Mouse (Mus musculus) stomach, embryonic 14.5 days (tissue): Measurements from ENCODE around the gene Tfap4. TPM values are rescaled to one million over a fixed set of nuclear protein-coding genes. Genes with fewer than 3 reads are reported as not detected.

Experiments
- ATAC-seq: fragments of 200-750 bp; cut with Nextera tagmentation; 2 replicates; pipeline ENCODE4 v1.8.0; 2017; ENCODE audit warnings: low read depth, moderate TSS enrichment; ENCODE audit not compliant: insufficient number of reproducible peaks, insufficient read depth, low FRiP score
- H3K27ac ChIP-seq: fragments of 300-500 bp; sonication (generic); 2 replicates; pipeline ENCODE4 v1.5.1; 2014; ENCODE audit warnings: mild to moderate bottlenecking, low read length, moderate library complexity, mixed read lengths
- H3K27me3 ChIP-seq: fragments of 300-500 bp; sonication (generic); 2 replicates; pipeline ENCODE4 v1.6.1; 2014; ENCODE audit warnings: low read length, control low read depth, mixed read lengths; ENCODE audit not compliant: control insufficient read depth, insufficient read depth
- H3K36me3 ChIP-seq: fragments of 300-500 bp; sonication (generic); 2 replicates; pipeline ENCODE4 v1.6.1; 2014; ENCODE audit warnings: mild to moderate bottlenecking, control low read depth, low read length, moderate library complexity, mixed read lengths; ENCODE audit not compliant: control insufficient read depth, insufficient read depth
- H3K4me1 ChIP-seq: fragments of 300-500 bp; sonication (generic); 2 replicates; pipeline ENCODE4 v1.6.1; 2014; ENCODE audit warnings: low read length, control low read depth, mixed read lengths; ENCODE audit not compliant: control insufficient read depth, insufficient read depth
- H3K4me2 ChIP-seq: fragments of 300-500 bp; sonication (generic); replicated peaks from 2 replicates; pipeline ENCODE4 v1.6.1; 2014; ENCODE audit warnings: low read depth, low read length, control low read depth
- H3K4me3 ChIP-seq: fragments of 300-500 bp; sonication (generic); 2 replicates; pipeline ENCODE4 v1.5.1; 2014; ENCODE audit warnings: low read depth, low read length, control low read depth
- H3K9ac ChIP-seq: fragments of 300-500 bp; sonication (generic); replicated peaks from 2 replicates; pipeline ENCODE4 v1.6.1; 2014; ENCODE audit warnings: low read depth, mild to moderate bottlenecking, control low read depth, low read length, moderate library complexity, mixed read lengths
- H3K9me3 ChIP-seq: fragments of 300-500 bp; sonication (generic); 2 replicates; pipeline ENCODE4 v1.6.1; 2016; ENCODE audit warnings: low read depth, low read length, control low read depth; ENCODE audit not compliant: control insufficient read depth
- WGBS: fragments of 180-500 bp; shearing (Covaris S2); extraction: QIAGEN DNeasy Blood & Tissue Kit; methylation state at CpG from one replicate; pipeline ENCODE4 v1.1.7; 2014; 5-methylcytosine and 5-hydroxymethylcytosine counted together
- polyA plus RNA-seq: library from polyadenylated mRNA; unstranded; fragments of >200 nt; fragmentation: Nextera tagmentation; extraction: Ambion mirVana; gene quantifications from 2 replicates; pipeline ENCODE4 v1.2.1, GENCODE M21; 2014

Gene Tfap4
- polyA plus RNA-seq, 1 experiment from 2014 or later: 24.9 TPM

- no peaks in the 10 kb centered on the region for H3K9me3 ChIP-seq
- no peaks in the 10 kb centered on the region for H3K36me3 ChIP-seq
- no peak overlapping the region for H3K4me2 ChIP-seq
- no peak overlapping the region for H3K9ac ChIP-seq
- H3K4me1 ChIP-seq: 0 out of 2 replicates have a peak, but pooled peaks cover 10% of the 10 kb centered on the region
- H3K27me3 ChIP-seq: no peaks in the 10 kb centered on the region
- H3K27ac ChIP-seq: no peak overlapping the region
- ATAC-seq: no peak
- H3K4me3 ChIP-seq: no peak overlapping the region
- 79% methylated on average over 3 of the region's 3 CpGs for WGBS
Measured at GRCm38 (mm10) chr16:4514383-4514782, 45.3 kb downstream of the Tfap4 start.

DNA sequence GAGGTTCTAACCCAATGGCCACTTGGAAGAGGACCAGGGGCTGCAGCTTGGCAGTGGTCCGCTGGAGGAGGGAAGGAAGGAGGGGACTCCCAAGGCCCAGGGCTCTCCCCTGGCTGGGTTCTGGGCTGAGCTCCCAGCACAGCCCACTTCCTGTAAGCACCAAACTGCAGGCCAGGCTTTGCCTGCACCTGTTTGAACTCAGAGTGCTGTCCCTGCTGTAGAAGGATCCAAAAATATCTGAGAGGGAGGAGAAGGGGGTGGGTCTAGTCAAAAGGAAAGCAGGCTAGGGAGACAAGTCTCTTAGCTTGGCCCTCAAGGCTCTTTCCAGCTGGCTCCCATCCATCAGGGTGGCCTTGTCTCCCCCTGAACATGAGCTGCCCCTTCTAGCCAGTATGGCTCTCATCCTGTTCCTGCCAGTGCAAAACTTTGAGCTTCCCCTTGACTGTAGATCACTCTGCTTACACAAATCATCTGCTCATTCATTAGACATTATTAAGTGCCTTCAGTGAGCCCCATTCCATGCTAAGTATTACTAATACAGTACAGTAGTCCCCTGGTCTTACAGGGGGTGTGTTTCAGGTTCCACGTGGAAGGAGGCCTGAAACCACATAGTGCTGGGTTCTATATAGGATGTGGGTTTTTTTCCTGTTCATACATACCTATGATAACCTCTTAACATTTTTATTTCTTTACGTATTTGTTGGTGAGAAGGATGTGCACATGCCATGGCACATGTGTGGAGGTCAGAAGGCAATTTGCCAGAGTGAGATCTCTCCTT lies 46.8 kb downstream of the Tfap4 start:
- no peak overlapping the region for H3K9ac ChIP-seq
- H3K27me3 ChIP-seq: no peaks in the 10 kb centered on the region
- no peaks in the 10 kb centered on the region for H3K9me3 ChIP-seq
- H3K4me3 ChIP-seq: no peak overlapping the region
- H3K4me1 ChIP-seq: 0 out of 2 replicates have a peak, but pooled peaks cover 10% of the 10 kb centered on the region
- 57% methylated on average over 3 of the region's 3 CpGs for WGBS
- ATAC-seq: peak; percentile 70; the same call in 1 of the 2 replicates
- no peaks in the 10 kb centered on the region for H3K36me3 ChIP-seq
- peak overlapping the region; percentile 36 for H3K27ac ChIP-seq
- no peak overlapping the region for H3K4me2 ChIP-seq

DNA sequence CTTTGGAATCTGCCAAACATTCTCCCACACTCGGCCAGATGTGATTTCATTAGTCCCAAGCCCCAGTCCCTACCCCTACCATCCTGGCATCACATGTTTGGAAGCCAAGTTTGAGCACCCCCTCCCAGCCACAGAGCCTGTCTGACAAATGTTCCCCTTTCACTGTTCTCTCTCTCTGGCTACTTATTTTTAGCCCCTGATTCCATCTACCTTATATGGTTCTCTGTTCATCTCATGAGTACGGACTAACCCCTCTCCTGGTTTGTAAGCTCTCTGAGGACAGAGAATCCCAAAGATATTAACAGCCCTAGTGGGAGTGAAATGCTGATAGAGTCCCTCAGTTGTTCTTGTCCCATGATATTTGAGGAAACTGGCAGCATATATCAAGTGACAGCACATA lies 48.3 kb downstream of the Tfap4 start:
- Histone ChIP-seq H3K4me1 (0 out of 2 replicates have a peak, but pooled peaks cover 10% of the 10 kb centered on the region), H3K27ac (no peak overlapping the region), H3K4me3 (no peak overlapping the region), H3K27me3 (no peaks in the 10 kb centered on the region), H3K9me3 (no peaks in the 10 kb centered on the region), H3K4me2 (no peak overlapping the region), H3K36me3 (no peaks in the 10 kb centered on the region), H3K9ac (no peak overlapping the region)
- no peak for ATAC-seq
- 77% methylated on average over 2 of the region's 2 CpGs for WGBS

DNA sequence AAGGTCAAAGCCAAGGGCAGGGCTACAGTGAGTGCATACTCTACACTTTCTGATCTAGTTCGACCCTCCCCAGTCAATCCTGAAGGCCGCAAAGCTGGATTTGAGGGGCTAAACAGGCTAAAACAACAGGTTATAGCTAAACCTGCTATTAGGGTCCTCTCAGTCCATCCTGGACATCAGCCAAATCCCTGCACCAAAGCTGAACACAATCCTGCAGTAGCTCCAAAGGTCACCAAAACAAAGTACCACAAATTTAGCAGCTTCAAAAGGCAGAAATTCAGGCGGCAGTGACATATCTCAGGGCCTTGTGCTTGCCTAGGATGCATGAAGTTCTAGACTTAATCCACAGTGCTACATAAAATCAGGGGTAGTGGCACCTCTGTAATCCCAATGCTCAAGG lies 53.5 kb downstream of the Tfap4 start:
- no peaks in the 10 kb centered on the region for H3K36me3 ChIP-seq
- 83% methylated on average over 3 of the region's 3 CpGs for WGBS
- H3K4me1 ChIP-seq: no peaks in the 10 kb centered on the region
- H3K27me3 ChIP-seq: no peaks in the 10 kb centered on the region
- H3K27ac ChIP-seq: no peak overlapping the region
- ATAC-seq: no peak
- H3K9ac ChIP-seq: no peak overlapping the region
- H3K9me3 ChIP-seq: no peaks in the 10 kb centered on the region
- no peak overlapping the region for H3K4me2 ChIP-seq
- H3K4me3 ChIP-seq: no peak overlapping the region

GRCm38 (mm10) chr16:4503495-4503894 lies 56.2 kb downstream of the Tfap4 start:
- Histone ChIP-seq H3K27ac (no peak overlapping the region), H3K4me2 (no peak overlapping the region), H3K9me3 (no peaks in the 10 kb centered on the region), H3K4me1 (no peaks in the 10 kb centered on the region), H3K4me3 (no peak overlapping the region), H3K9ac (no peak overlapping the region), H3K36me3 (no peaks in the 10 kb centered on the region), H3K27me3 (no peaks in the 10 kb centered on the region)
- no peak for ATAC-seq
- 96% methylated on average over 1 of the region's 1 CpGs for WGBS

GRCm38 (mm10) chr16:4502568-4502967 lies 57.1 kb downstream of the Tfap4 start:
- Histone ChIP-seq H3K9ac (no peak overlapping the region), H3K4me2 (no peak overlapping the region)
- ATAC-seq: no peak

GRCm38 (mm10) chr16:4501703-4502102 lies 58.0 kb downstream of the Tfap4 start:
- Histone ChIP-seq H3K9ac (no peak overlapping the region), H3K4me1 (no peaks in the 10 kb centered on the region), H3K27me3 (no peaks in the 10 kb centered on the region), H3K4me2 (no peak overlapping the region), H3K36me3 (no peaks in the 10 kb centered on the region), H3K4me3 (no peak overlapping the region), H3K27ac (no peak overlapping the region), H3K9me3 (no peaks in the 10 kb centered on the region)
- WGBS: 79% methylated on average over 3 of the region's 3 CpGs
- no peak for ATAC-seq

More at GRCm38 (mm10) chr16:4502568-4502967, 57.1 kb downstream of the Tfap4 start:
- Histone ChIP-seq H3K4me3 (no peak overlapping the region), H3K36me3 (no peaks in the 10 kb centered on the region), H3K27me3 (no peaks in the 10 kb centered on the region), H3K9me3 (no peaks in the 10 kb centered on the region), H3K4me1 (no peaks in the 10 kb centered on the region), H3K27ac (no peak overlapping the region)

- no peak overlapping the region for H3K27ac ChIP-seq
- ATAC-seq: no peak
- H3K9me3 ChIP-seq: no peaks in the 10 kb centered on the region
- no peaks in the 10 kb centered on the region for H3K4me1 ChIP-seq
- no peak overlapping the region for H3K4me3 ChIP-seq
- H3K36me3 ChIP-seq: no peaks in the 10 kb centered on the region
- WGBS: 84% methylated on average over 8 of the region's 8 CpGs
- H3K4me2 ChIP-seq: no peak overlapping the region
- no peak overlapping the region for H3K9ac ChIP-seq
- H3K27me3 ChIP-seq: no peaks in the 10 kb centered on the region
Measured at GRCm38 (mm10) chr16:4500598-4501385, 58.9 kb downstream of the Tfap4 start.
